Mouse (Mus musculus): ENCODE measurements around the gene Gm10271. TPM values are rescaled to one million over a fixed set of nuclear protein-coding genes. Genes with fewer than 3 reads are reported as not detected.
A peak's percentile ranks its signal among the peaks of the same experiment; 100 is the strongest.

Gene Gm10271
- polyA plus RNA-seq, 1 experiment from 2014 or later: not detected

- Histone ChIP-seq H3K9ac (no peak overlapping the region), H3K36me3 (ENCODE audit: insufficient read depth) (no peaks in the 10 kb centered on the region), H3K27ac (ENCODE audit: low read depth) (no peak overlapping the region), H3K4me1 (ENCODE audit: insufficient read depth) (no peaks in the 10 kb centered on the region), H3K4me2 (no peak overlapping the region), H3K27me3 (ENCODE audit: insufficient read depth, low read length) (no peaks in the 10 kb centered on the region), H3K9me3 (ENCODE audit: low read depth, low read length) (no peaks in the 10 kb centered on the region), H3K4me3 (ENCODE audit: low read depth, low read length) (no peak overlapping the region)
- DNase-seq: no peak
- TF ChIP-seq CTCF (IDR thresholded peaks at IDR 0.05; ENCODE audit: low read depth): no peak
- no peak for ATAC-seq (ENCODE audit: insufficient read depth)
- WGBS: 68% methylated on average over 2 of the region's 2 CpGs
These were observed 5.4 kb upstream of the Gm10271 start for GRCm38 (mm10) chr10:116977858-116978257.

- Histone ChIP-seq H3K4me2 (no peak overlapping the region), H3K4me3 (ENCODE audit: low read depth, low read length) (no peak overlapping the region), H3K9me3 (ENCODE audit: low read depth, low read length) (no peaks in the 10 kb centered on the region), H3K36me3 (ENCODE audit: insufficient read depth) (no peaks in the 10 kb centered on the region), H3K27ac (ENCODE audit: low read depth) (no peak overlapping the region), H3K9ac (no peak overlapping the region), H3K4me1 (ENCODE audit: insufficient read depth) (no peaks in the 10 kb centered on the region), H3K27me3 (ENCODE audit: insufficient read depth, low read length) (no peaks in the 10 kb centered on the region)
- DNase-seq (no peak), ATAC-seq (ENCODE audit: insufficient read depth) (no peak)
- no peak for TF ChIP-seq CTCF (IDR thresholded peaks at IDR 0.05; ENCODE audit: low read depth)
- 34% methylated on average over 4 of the region's 4 CpGs for WGBS
These were observed 5.0 kb upstream of the Gm10271 start for GRCm38 (mm10) chr10:116977455-116977854.

- no peak for TF ChIP-seq CTCF (IDR thresholded peaks at IDR 0.05; ENCODE audit: low read depth)
- no peak for DNase-seq
- H3K4me3 ChIP-seq (ENCODE audit: low read depth, low read length): no peak overlapping the region
- no peaks in the 10 kb centered on the region for H3K36me3 ChIP-seq (ENCODE audit: insufficient read depth)
- WGBS: 77% methylated on average over 4 of the region's 4 CpGs
- no peak overlapping the region for H3K4me2 ChIP-seq
- H3K9ac ChIP-seq: no peak overlapping the region
- H3K9me3 ChIP-seq (ENCODE audit: low read depth, low read length): no peaks in the 10 kb centered on the region
- ATAC-seq (ENCODE audit: insufficient read depth): no peak
- H3K4me1 ChIP-seq (ENCODE audit: insufficient read depth): peaks cover 10% of the 10 kb centered on the region
- H3K27ac ChIP-seq (ENCODE audit: low read depth): no peak overlapping the region
- no peaks in the 10 kb centered on the region for H3K27me3 ChIP-seq (ENCODE audit: insufficient read depth, low read length)
These were observed 3.7 kb downstream of the Gm10271 start for GRCm38 (mm10) chr10:116968741-116969140.

- H3K27ac ChIP-seq (ENCODE audit: low read depth): peak overlapping the region; percentile 68
- WGBS: 52% methylated on average over 6 of the region's 6 CpGs
- DNase-seq: peak; percentile 8
These were observed 6.3 kb downstream of the Gm10271 start for GRCm38 (mm10) chr10:116966065-116966464.

GRCm38 (mm10) chr10:116965297-116965696, 7.1 kb downstream of the Gm10271 start:
- Histone ChIP-seq H3K4me1 (ENCODE audit: insufficient read depth) (peaks cover 12% of the 10 kb centered on the region), H3K9me3 (ENCODE audit: low read depth, low read length) (no peaks in the 10 kb centered on the region), H3K27me3 (ENCODE audit: insufficient read depth, low read length) (no peaks in the 10 kb centered on the region), H3K27ac (ENCODE audit: low read depth) (peak overlapping the region; percentile 68), H3K4me3 (ENCODE audit: low read depth, low read length) (no peak overlapping the region), H3K36me3 (ENCODE audit: insufficient read depth) (no peaks in the 10 kb centered on the region), H3K9ac (no peak overlapping the region), H3K4me2 (no peak overlapping the region)
- ATAC-seq (ENCODE audit: insufficient read depth): peak; percentile 96
- no peak for TF ChIP-seq CTCF (IDR thresholded peaks at IDR 0.05; ENCODE audit: low read depth)
- WGBS: 30% methylated on average over 5 of the region's 5 CpGs
- DNase-seq: peak; percentile 95

More at GRCm38 (mm10) chr10:116966065-116966464, 6.3 kb downstream of the Gm10271 start:
- H3K4me2 ChIP-seq: no peak overlapping the region
- TF ChIP-seq CTCF (IDR thresholded peaks at IDR 0.05; ENCODE audit: low read depth): no peak
- H3K36me3 ChIP-seq (ENCODE audit: insufficient read depth): no peaks in the 10 kb centered on the region
- no peak overlapping the region for H3K4me3 ChIP-seq (ENCODE audit: low read depth, low read length)
- H3K4me1 ChIP-seq (ENCODE audit: insufficient read depth): peaks cover 12% of the 10 kb centered on the region
- no peaks in the 10 kb centered on the region for H3K9me3 ChIP-seq (ENCODE audit: low read depth, low read length)
- ATAC-seq (ENCODE audit: insufficient read depth): 0 out of 2 replicates have a peak, but pooled peaks have one; percentile 11
- no peaks in the 10 kb centered on the region for H3K27me3 ChIP-seq (ENCODE audit: insufficient read depth, low read length)
- no peak overlapping the region for H3K9ac ChIP-seq

GRCm38 (mm10) chr10:116964571-116964970, 7.8 kb downstream of the Gm10271 start:
- no peaks in the 10 kb centered on the region for H3K27me3 ChIP-seq (ENCODE audit: insufficient read depth, low read length)
- H3K4me2 ChIP-seq: peak overlapping the region; percentile 54; the same call in 1 of the 2 replicates
- 61% methylated on average over 4 of the region's 4 CpGs for WGBS
- DNase-seq: no peak
- H3K4me3 ChIP-seq (ENCODE audit: low read depth, low read length): no peak overlapping the region
- no peak overlapping the region for H3K9ac ChIP-seq
- no peaks in the 10 kb centered on the region for H3K36me3 ChIP-seq (ENCODE audit: insufficient read depth)
- no peak for TF ChIP-seq CTCF (IDR thresholded peaks at IDR 0.05; ENCODE audit: low read depth)
- peaks cover 12% of the 10 kb centered on the region for H3K4me1 ChIP-seq (ENCODE audit: insufficient read depth)
- no peaks in the 10 kb centered on the region for H3K9me3 ChIP-seq (ENCODE audit: low read depth, low read length)
- no peak for ATAC-seq (ENCODE audit: insufficient read depth)
- H3K27ac ChIP-seq (ENCODE audit: low read depth): peak overlapping the region; percentile 71

- Histone ChIP-seq H3K4me3 (ENCODE audit: low read depth, low read length) (peak overlapping the region; percentile 25), H3K9ac (0 out of 2 replicates have a peak overlapping the region, but pooled peaks have one; percentile 10), H3K27ac (ENCODE audit: low read depth) (peak overlapping the region; percentile 71), H3K4me2 (peak overlapping the region; percentile 54), H3K4me1 (ENCODE audit: insufficient read depth) (peaks cover 12% of the 10 kb centered on the region), H3K36me3 (ENCODE audit: insufficient read depth) (no peaks in the 10 kb centered on the region), H3K27me3 (ENCODE audit: insufficient read depth, low read length) (no peaks in the 10 kb centered on the region), H3K9me3 (ENCODE audit: low read depth, low read length) (no peaks in the 10 kb centered on the region)
- DNase-seq (peak; percentile 55), ATAC-seq (ENCODE audit: insufficient read depth) (no peak)
- no peak for TF ChIP-seq CTCF (IDR thresholded peaks at IDR 0.05; ENCODE audit: low read depth)
- 47% methylated on average over 11 of the region's 11 CpGs for WGBS
These were observed 8.3 kb downstream of the Gm10271 start for GRCm38 (mm10) chr10:116964084-116964483.

Measured in lung, embryonic 14.5 days (tissue).